Mouse (Mus musculus): Measurements from ENCODE around the gene Stx5a.

- TF ChIP-seq CTCF (IDR thresholded peaks at IDR 0.05; ENCODE audit: low read depth, low read length) (no peak), POLR2A (IDR thresholded peaks at IDR 0.05; ENCODE audit: extremely low read depth, insufficient read depth, low read length) (no peak)
These were observed 19.5 kb downstream of the Stx5a start for GRCm38 (mm10) chr19:8760757-8761156.
